Mouse (Mus musculus): ENCODE results near the gene Dhrs1. TPM values are rescaled to one million over a fixed set of nuclear protein-coding genes. Genes with fewer than 3 reads are reported as not detected.
A peak's percentile ranks its signal among the peaks of the same experiment; 100 is the strongest.

Dhrs1 gene
- total RNA-seq, 4 experiments from 2014 or later: 26.4 to 37.6 (median 31.6) TPM

DNA sequence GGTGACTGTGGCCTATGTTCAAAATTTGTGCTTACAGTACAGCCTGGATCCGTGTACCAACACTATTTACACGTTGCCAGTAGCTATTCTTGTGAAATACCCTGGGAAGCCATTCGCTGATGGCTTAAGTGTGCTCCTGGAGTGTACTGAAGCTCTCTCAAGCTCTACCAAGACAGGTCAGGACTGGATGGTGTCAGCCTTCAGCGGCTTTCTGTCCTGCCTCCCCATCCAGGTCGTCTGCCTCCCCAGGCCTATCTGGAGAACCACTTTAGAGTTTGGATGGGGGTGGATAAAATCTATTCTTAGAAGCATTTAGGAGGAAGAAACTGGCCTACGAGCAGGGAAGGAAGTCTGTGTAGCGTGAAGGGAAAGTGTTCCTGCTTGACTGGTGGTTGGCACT, 17.7 kb upstream of the Dhrs1 start:
- DNase-seq (ENCODE audit: low spot score in 2 of 2): no peak

DNA sequence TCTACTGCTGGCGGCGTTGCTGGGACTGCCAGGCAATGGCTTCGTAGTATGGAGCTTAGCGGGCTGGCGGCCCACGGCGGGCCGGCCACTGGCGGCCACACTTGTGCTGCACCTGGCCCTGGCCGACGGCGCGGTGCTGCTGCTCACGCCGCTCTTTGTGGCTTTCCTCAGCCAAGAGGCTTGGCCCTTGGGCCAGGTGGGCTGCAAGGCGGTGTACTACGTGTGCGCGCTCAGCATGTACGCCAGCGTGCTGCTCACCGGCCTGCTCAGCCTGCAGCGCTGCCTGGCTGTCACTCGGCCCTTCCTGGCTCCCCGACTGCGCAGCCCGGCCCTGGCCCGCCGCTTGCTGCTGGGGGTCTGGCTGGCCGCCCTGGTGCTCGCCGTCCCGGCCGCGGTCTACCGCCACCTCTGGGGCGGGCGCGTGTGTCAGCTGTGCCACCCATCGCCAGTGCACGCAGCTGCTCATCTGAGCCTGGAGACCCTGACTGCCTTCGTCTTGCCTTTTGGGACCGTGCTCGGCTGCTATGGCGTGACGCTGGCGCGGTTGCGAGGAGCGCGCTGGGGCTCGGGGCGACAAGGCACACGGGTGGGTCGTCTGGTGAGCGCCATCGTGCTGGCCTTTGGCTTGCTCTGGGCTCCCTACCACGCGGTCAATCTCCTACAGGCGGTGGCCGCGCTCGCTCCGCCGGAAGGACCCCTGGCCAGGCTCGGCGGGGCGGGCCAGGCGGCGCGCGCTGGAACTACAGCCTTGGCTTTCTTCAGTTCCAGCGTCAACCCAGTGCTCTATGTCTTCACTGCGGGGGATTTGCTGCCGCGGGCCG, 16.7 kb upstream of the Dhrs1 start:
- DNase-seq (ENCODE audit: low spot score in 2 of 2): peak in 1 of 2 experiments; percentile 24

DNA sequence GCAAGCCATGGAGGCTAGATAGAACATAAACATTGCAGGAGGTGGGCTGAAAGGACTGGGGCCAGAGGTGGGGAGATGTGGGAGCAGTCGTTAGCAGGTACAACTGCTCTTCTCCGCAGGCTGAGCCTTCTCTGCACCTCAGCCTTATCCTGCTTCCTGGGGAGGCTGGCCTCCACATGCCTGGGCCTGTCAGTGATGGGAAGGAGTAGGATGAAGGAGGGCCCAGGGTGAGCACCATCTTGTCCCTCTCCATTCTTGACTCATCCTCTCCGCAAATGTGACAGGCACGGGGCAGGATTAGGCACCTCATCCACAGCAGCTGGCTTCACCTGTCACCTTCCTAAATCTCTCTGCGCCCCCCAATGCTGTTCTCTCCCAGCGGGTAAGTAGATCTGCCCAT, 15.7 kb upstream of the Dhrs1 start, which contains the start of gene Ltb4r2:
TSS of gene Ltb4r2 (plus strand) at position 266 of the 400 bp plus-strand sequence.
- no peak for DNase-seq (ENCODE audit: low spot score in 2 of 2)

DNA sequence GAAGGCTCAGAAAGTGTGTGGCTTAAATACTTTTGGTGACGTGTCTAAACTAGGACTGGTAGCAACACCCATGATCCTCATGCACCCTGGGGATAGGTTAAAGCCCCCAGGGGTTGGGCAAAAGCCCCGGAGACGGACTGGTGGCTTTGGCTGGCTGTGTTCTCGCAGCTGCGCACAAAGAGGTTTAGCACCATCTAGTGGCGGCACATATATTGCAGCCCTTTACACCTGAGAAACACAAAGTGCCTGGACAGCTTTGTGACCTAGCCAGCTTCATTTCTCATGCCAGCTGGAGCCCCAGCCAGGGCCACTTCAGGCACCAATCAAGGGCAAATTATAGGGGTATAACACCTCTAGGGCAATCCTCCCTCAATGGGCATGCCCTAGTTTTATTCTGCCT, 14.7 kb upstream of the Dhrs1 start:
- DNase-seq (ENCODE audit: low spot score in 2 of 2): peak; percentile 75 to 79

DNA sequence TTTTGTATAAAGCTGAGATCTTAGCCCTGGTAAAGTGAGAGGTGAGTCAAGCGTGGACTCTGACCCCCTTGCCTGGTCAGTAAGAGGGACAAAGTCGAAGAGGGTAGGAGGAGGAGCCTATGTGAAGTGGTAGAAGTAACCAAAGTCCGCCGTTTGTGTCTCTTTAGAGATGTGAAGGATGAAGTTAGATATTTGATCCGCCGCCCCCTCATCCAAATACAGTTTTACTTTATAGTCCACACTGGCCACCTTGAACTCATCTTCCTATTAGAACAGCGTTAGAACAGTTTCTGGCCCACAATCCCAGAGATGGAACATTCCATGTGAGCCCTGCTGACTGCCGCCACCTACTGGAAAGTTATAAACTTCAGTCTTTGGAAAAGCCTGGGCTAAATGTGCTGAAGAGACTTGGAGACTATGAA, 12.9 kb upstream of the Dhrs1 start, which contains the start of gene Cideb:
TSS of gene Cideb (minus strand) at position 96 of the 422 bp plus-strand sequence.
- DNase-seq (ENCODE audit: low spot score in 2 of 2): no peak

DNA sequence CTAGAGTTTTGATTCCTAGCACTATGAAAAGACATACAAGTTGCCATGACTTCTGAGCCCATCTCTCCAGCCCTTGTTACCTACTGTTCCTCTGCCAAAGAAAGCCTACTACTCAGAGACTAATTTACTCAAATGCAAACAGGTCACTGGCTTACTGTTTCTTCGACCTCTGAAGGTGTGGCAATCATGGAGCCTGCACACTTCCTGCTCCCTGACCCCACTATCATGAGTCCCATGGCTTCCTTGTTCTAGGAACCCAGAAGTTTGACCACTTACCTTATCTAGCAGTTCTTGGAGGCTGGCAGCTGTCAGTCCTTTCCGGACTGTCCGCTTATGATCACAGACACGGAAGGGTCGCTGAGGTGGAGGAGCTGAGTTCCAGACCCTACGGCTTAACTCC, 12.1 kb upstream of the Dhrs1 start:
- DNase-seq (ENCODE audit: low spot score in 2 of 2): no peak

DNA sequence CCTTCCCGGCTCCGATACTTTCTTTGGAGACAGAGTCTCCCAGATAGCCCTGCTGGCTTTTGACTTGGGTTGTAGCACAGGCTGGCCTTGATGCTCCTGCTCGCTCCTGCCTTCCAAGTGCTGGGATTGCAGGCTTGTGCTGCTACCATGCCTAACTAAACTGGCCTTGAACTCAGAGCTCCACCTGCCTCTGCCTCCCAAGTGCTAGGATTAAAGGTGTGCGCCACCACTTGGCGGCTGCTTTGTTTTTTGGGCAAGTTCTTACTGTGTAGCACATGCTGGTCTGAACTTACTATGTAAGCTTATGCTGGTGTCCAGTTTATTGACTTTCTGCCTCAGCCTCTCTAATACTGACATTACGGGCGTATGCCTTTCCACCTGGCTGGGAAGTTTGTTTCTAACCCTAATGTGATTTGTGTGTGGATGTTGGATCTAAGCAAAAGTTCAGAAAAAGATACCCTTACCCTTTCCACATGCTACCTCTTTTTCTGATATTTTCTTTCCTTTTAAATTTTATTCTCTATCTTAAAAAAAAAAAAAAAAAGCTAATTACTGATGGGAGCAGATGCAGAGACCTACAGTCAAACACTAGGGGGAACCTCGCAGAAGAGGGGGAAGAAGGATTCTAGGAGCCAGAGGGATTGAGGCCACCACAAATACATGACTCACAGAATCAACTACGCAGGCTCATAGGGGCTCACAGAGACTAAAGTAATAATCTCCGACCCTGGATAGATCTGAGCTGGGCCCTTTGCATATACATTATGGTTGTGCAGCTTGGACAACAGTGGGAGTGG, 1.8 kb upstream of the Dhrs1 start:
- DNase-seq (ENCODE audit: low spot score in 2 of 2): no peak

DNA sequence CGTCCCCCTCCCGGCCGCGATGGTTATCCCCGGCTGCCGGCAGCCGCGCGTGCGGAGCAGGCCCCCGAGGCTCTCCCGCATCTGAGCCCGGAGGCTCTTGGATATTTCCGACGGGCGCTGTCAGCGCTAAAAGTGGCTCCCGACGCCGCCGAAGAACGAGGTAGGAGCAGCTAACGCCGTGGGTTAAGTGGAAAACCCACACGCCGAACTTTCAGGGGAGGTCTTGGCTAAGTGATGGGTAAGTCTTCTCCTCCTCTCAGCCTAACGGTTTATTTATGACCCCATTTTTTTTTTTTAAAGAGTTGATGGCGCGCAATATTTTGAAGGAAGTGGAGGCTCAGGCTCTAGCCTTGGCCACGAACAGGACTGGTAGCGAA, 359 bp upstream of the Dhrs1 start:
- DNase-seq (ENCODE audit: low spot score in 2 of 2): no peak

DNA sequence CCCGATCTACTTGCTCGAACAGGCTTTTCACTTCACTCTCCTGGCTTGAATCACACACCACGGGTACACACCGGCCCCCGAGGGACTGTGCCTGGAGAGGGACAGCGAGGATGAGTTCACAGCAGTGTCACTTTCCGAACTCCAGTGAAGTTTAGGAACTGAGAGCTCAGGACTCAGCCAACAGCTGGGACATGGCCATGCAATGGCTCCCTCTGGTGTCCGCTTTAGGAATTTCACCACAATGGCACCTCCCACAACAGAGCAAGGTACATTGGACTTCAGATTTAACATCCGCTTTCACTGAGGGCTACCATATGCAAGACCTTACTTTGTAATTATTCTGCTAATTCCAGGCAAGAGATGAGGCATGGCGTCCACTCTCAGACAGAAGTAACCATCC, 1.8 kb downstream of the Dhrs1 start:
- DNase-seq (ENCODE audit: low spot score in 2 of 2): peak; percentile 75 to 77

DNA sequence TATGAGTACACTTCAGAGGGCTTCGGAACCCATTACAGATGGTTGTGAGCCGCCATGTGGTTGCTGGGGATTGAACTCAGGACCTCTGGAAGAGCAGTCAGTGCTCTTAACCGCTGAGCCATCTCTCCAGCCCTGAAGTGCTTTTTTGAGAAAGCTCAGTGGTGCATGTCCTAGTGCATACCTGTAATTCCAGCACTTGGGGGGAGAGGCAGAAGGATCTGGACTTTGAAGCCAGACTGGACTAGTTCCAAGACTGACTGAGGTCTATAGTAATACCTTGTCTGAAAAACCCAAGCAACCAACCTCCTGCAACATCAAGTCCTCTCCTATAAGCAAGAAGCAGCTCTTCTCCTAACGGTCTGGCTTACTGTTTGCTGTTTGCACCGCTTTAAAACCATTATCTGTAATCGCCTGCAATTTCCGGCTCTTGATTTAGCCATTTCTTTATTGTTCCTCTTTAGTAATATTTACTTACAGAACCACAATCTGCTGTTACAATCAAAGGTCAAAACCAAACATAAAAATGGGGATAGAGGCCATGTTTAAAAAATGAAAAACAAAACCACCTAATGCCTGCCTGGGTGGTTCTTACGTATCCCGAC, 8.3 kb downstream of the Dhrs1 start:
- DNase-seq (ENCODE audit: low spot score in 2 of 2): no peak

DNA sequence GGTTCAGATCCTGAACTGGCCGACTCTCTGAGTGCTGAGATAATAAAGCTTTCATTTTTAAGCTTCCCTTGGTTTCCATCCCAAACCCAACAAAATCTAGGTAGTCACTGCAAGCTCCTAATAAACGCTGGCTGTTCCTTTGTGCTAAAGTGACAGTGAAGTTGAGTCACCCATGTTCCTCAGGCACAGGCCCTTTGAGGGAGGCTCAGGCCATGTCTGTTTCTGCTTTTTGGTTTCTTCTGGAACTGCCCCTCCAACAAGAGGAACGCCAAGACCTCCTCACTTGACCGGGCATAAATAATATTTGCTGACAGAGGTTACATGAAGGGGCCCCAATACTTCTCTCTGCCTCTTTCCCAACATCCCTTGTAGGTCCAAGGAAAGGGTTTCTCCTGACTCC, 9.7 kb downstream of the Dhrs1 start:
- DNase-seq (ENCODE audit: low spot score in 2 of 2): no peak

DNA sequence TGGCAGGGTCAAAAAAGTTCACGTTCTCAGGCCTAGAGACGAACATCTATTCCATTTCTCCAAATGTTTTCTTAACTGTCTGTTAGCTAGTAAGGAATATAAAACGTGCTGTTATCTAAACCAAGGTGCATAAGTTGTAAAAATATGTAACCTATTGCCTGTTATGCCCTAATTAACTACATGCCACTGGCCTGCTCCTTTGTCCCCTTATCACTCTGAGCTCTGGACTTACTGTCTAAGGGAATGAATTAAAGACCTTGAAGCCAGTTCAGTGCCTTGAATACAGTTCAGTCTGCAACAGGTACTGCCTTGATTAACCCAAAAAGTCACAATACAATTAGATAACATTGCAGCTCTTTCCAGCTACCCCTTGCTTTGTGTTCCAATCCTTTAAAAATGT, 10.2 kb downstream of the Dhrs1 start:
- no peak for DNase-seq (ENCODE audit: low spot score in 2 of 2)

DNA sequence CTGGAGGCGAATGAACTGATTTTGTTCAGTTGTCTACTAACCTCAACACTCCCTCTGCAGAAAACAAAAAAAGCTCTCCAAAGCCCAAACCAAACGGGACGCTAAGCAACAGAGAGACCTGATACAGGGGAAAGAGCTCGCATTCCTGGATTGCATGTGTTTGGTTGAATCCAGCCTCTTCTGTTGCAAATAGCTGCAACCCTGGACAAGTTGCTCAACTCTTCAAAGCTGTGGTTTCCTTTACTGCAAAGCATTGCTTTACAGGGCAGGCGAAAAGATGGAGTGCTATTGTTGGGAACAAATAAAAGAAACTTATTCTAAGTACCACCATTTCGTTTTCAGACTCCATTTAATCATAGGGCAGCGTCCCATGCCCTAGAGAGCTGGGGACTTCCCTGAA, 10.6 kb downstream of the Dhrs1 start:
- DNase-seq (ENCODE audit: low spot score in 2 of 2): no peak

DNA sequence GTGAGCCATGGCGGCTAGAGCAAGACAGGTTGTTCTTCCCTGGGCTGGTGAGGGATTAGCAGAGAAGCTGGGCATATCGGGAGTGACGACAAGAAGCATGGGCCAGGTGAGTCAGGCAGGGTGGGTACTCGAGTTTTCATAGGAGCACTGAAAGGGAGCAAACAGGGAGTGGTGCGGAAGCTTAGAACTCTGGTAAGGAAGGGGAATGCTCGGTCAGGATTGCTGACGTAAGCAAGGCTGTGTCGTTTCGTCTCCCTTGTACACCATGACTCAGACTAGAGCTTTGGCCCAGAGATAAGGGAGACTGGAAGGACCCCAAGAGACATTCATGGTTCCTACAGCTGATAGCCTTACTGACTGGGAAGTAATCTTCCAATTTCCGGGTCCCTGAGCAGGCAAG, 11.6 kb downstream of the Dhrs1 start:
- DNase-seq (ENCODE audit: low spot score in 2 of 2): no peak

DNA sequence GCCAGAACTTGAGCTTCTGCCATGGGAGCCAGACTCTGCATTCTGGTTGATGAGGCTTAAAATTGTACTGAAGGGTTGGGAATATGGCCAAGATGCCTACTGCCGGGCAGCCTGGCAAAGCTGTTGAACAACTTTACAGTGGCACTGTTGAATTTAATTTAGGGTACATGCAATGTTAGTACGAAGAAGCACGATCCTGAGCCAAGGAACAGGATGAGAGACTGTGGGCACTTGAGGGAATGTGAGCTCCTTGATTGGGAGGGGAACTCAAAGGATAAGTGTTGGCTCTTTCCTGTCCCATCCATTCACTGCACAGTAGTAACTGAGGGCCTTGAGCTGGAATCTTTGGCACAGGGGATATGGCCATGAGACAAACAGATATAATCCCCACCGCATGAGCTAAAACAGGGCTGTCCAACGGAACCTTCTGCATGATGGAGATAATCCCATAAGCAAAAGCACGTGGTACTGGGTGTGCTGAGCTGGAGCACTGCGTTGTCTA, 14.9 kb downstream of the Dhrs1 start:
- no peak for DNase-seq (ENCODE audit: low spot score in 2 of 2)

DNA sequence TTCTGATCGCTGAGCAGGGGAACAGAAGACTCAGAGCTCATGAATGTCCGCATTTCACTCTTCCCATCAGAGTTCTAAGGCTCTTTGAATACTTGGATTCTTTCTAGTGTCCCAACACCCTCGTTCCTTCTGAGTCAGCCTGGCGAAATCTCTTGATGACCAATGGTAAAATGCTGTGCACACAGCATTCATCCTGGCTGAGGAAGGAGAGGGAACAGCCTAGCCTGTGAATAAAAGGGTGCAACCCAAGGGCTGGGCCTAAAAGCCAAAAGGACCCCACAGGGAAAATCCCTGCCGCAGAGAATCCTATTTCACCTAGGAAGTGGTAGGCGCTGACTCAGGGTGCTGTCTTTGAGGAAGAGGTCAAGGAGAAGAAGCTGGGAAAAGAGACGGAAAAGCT, 15.4 kb downstream of the Dhrs1 start:
- no peak for DNase-seq (ENCODE audit: low spot score in 2 of 2)

DNA sequence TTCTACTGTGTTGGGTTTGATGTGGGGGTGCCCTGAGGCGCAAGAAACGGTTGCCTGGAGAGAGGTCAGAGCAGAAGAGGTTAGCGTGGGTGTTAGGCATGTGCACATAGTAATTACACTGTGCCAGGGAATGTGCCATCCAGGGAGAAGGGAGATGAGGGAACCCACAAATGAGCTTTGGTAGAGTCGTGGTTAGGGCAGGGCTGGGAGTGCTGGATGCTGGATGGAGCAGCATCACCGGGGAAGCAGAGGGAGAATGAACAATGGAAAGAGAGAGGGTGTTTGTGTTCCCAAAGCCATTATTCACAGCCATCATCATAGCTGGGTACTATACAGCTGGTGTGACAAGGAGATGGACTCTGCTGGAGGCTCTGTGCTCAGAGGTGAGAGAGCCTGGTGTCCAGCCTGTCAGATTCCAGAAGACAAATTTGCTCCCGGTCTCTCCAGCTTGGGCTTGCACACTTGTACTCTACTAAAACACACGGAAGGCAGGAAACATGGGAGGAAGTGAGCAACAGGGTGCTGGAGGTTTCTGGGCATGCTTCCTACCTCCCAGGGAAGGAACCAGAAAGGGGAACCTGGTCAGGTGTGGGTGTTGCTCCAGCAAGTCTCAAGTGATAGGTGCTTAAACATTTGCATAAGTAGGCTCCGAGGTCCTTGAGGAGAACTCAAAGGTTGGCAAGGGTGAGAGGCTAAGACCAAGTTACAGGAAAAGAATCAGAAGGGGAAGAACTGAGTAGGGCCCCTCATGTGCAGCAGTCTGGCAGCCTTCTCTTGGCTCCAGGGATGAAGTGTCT, 17.4 kb downstream of the Dhrs1 start:
- DNase-seq (ENCODE audit: low spot score in 2 of 2): no peak

DNA sequence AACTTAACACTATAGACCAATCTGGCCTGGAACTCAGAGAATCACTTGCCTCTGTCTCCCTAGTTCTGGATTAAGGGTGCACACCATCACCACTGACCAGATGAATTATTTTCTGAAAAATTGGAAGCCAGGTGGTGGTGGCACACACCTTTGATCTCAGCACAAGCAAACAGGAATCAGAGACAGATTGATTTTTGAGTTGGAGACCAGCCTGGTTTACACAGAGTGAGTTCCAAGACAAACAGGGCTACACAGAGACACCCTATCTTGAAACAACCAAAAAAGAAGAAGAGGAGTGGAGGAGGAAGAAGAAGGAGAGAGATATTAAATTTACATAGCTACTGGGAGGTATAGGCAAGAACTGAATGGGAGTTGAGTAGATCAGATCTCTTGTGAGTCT, 19.2 kb downstream of the Dhrs1 start:
- DNase-seq (ENCODE audit: low spot score in 2 of 2): no peak

DNA sequence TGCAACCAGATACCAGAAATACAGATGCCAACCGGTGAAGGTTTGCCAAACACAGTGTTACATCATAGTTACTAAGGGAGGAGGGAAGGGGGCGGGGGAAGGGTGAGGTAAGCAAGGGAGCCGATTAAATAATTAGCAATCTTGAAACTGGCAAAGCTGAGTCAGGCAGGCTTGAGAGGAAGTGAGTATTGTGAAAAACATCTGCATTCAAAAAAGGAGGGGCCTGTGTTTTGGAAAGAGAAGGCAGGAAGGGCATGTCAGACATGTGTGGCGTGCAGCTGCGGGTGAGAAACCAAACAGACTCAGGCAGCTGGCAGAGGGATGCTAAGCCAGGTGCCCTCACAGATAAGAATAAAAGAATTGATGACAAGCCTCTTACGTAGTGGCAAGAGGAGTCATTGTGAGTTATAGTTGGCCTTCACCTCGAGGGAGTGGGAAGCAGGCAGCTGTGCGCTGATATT, 21.0 kb downstream of the Dhrs1 start:
- peak in 1 of 2 experiments; percentile 5 for DNase-seq (ENCODE audit: low spot score in 2 of 2)

DNA sequence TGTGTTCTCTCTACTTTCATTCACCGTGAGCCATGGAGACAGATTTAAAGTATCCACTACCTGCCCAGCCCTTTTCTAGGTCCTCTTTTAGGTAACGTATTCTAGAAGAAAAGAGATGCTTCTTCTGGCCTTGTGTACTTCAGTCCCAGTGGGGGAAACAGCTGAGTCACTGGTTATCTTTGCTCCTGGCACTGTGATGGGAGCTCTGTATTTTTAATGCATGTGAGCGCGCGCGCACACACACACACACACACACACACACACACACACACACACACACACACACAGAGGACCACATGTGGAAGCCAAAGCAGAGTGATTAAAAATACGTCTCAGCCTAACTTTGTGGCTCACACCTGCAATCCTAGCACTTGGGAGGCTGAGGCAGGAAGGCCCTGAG, 22.1 kb downstream of the Dhrs1 start:
- no peak for DNase-seq (ENCODE audit: low spot score in 2 of 2)

DNA sequence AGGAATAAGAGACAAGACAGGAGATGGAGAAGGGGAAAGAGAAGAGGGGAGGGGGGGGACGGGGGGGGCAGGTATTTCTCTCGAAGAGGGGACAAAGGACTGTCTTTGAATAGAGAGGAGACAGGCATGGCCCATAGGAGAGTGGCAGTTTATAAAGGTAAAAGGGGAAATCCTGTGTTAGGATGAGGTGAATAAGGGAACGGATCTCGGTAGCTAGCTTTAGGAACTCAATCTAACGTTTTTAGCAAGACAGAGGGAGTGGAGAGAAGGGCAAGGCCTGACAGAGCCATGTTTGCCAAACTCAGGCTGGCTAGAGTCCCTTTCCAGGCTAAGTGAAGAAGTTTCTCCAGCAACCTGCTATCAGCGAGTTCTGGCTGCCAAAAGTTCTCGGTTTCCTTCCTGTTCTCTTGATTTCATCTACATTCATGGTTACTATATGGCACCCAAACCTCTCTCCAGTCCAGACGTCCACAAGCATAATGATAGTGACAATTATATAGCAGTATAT, 23.0 kb downstream of the Dhrs1 start:
- DNase-seq (ENCODE audit: low spot score in 2 of 2): no peak

Data from gastrocnemius, adult 8-10 months (tissue).